13 mouse cellular contexts compared by ENCODE assay signal in the genomic region with DNA sequence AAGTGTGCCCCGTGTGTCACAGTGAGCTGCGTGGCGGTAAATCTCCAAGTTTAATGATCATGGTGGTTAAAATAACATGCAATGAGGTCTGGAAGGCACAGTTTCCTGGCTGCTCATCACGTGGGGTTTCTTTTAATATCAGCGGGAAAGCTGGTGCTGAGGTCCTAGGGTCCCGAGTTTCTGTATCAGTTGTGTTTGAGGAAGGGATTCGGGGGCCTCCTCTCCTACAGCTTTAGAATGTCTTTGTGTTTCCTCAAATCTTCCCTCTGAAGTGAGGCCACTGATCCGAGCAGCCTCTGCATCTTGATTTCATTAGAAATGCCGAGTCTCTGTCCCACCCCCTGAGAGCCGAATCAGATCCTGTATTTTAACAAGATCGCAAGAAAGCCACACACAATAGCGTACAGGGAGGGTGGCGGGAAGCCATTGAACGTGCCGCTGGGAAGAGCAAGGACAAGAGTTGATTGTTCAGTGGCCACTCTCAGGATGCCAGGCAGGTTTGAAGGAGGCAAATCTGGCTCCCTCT.
DNase-seq lines count a peak whose midpoint lies in the region; ATAC-seq lines count a peak whose summit lies in the region.
"Had no signal": no experiment of that assay in that cellular context is flagged by ENCODE, and none has a peak within 500 bp of the region (broad histone marks: within the 10 kb centered on the region; RNA-seq: fewer than 3 reads in every experiment).

No protein-coding gene starts in this region.

- no peak overlapping the region for H3K4me3 ChIP-seq in embryonic facial prominence, embryonic 12.5 days
- H3K4me3 ChIP-seq in forebrain, embryonic 16.5 days (replicated peaks; ENCODE audit: low read length), result no peak overlapping the region
- H3K4me3 ChIP-seq in neural tube, embryonic 15.5 days (replicated peaks), result no peak overlapping the region
- H3K4me3 ChIP-seq: erythroblast, embryonic 14.5 days; heart, embryonic 13.5 days; intestine, embryonic 15.5 days; limb, embryonic 15.5 days had no signal

- peaks cover 6% of the 10 kb centered on the region; the same call in 1 of the 2 replicates for H3K4me1 ChIP-seq in embryonic facial prominence, embryonic 12.5 days
- H3K4me1 ChIP-seq in forebrain, embryonic 16.5 days (replicated peaks; ENCODE audit: control insufficient read depth, insufficient read depth, low read length), result peaks cover 8% of the 10 kb centered on the region
- peaks cover 6% of the 10 kb centered on the region for H3K4me1 ChIP-seq in neural tube, embryonic 15.5 days
- H3K4me1 ChIP-seq: heart, embryonic 13.5 days; intestine, embryonic 15.5 days; limb, embryonic 15.5 days had no signal

- ATAC-seq in embryonic facial prominence, embryonic 12.5 days (ENCODE audit: insufficient number of reproducible peaks, insufficient read depth, low FRiP score, low TSS enrichment), result no peak
- ATAC-seq in forebrain, embryonic 16.5 days, result peak; percentile 54
- ATAC-seq in neural tube, embryonic 15.5 days (ENCODE audit: low FRiP score), result no peak
- no peak for ATAC-seq in megakaryocyte, adult 5-6 weeks (ENCODE audit: poor library complexity, severe bottlenecking)
- ATAC-seq: intestine, embryonic 15.5 days had no signal

- H3K27ac ChIP-seq in embryonic facial prominence, embryonic 12.5 days, result peak overlapping the region; percentile 36; the same call in 1 of the 2 replicates
- no peak overlapping the region; the same call in 1 of the 2 replicates for H3K27ac ChIP-seq in forebrain, embryonic 16.5 days (ENCODE audit: low read length)
- no peak overlapping the region for H3K27ac ChIP-seq in neural tube, embryonic 15.5 days (replicated peaks)
- H3K27ac ChIP-seq: heart, embryonic 13.5 days; intestine, embryonic 15.5 days; limb, embryonic 15.5 days had no signal

- H3K36me3 ChIP-seq in embryonic facial prominence, embryonic 12.5 days, result no peaks in the 10 kb centered on the region
- no peaks in the 10 kb centered on the region for H3K36me3 ChIP-seq in forebrain, embryonic 16.5 days (ENCODE audit: control insufficient read depth, insufficient read depth)
- H3K36me3 ChIP-seq in neural tube, embryonic 15.5 days, result no peaks in the 10 kb centered on the region
- H3K36me3 ChIP-seq: heart, embryonic 13.5 days; intestine, embryonic 15.5 days; limb, embryonic 15.5 days had no signal

- H3K27me3 ChIP-seq in embryonic facial prominence, embryonic 12.5 days, result no peaks in the 10 kb centered on the region
- no peaks in the 10 kb centered on the region for H3K27me3 ChIP-seq in forebrain, embryonic 16.5 days (replicated peaks; ENCODE audit: control insufficient read depth, insufficient read depth, low read length)
- no peaks in the 10 kb centered on the region for H3K27me3 ChIP-seq in neural tube, embryonic 15.5 days (replicated peaks)
- H3K27me3 ChIP-seq: heart, embryonic 13.5 days; intestine, embryonic 15.5 days; limb, embryonic 15.5 days had no signal

- H3K4me2 ChIP-seq in embryonic facial prominence, embryonic 12.5 days (replicated peaks), result peak overlapping the region; percentile 19; the same call in 1 of the 2 replicates
- peak overlapping the region; percentile 8; the same call in 1 of the 2 replicates for H3K4me2 ChIP-seq in forebrain, embryonic 16.5 days (ENCODE audit: low read length)
- 0 out of 2 replicates have a peak overlapping the region, but pooled peaks have one; percentile 1 for H3K4me2 ChIP-seq in neural tube, embryonic 15.5 days
- H3K4me2 ChIP-seq: heart, embryonic 13.5 days; intestine, embryonic 15.5 days; limb, embryonic 15.5 days had no signal

- H3K9ac ChIP-seq in embryonic facial prominence, embryonic 12.5 days, result no peak overlapping the region
- no peak overlapping the region for H3K9ac ChIP-seq in forebrain, embryonic 16.5 days (replicated peaks; ENCODE audit: low read depth, low read length)
- H3K9ac ChIP-seq in neural tube, embryonic 15.5 days (replicated peaks), result no peak overlapping the region
- H3K9ac ChIP-seq: heart, embryonic 13.5 days; intestine, embryonic 15.5 days; limb, embryonic 15.5 days had no signal

- no peaks in the 10 kb centered on the region for H3K9me3 ChIP-seq in embryonic facial prominence, embryonic 12.5 days
- no peaks in the 10 kb centered on the region for H3K9me3 ChIP-seq in forebrain, embryonic 16.5 days (ENCODE audit: control insufficient read depth, low read length)
- no peaks in the 10 kb centered on the region for H3K9me3 ChIP-seq in neural tube, embryonic 15.5 days (replicated peaks)
- H3K9me3 ChIP-seq: heart, embryonic 13.5 days; intestine, embryonic 15.5 days; limb, embryonic 15.5 days had no signal

- peak; percentile 29 for DNase-seq in mesoderm, embryonic 11.5 days (ENCODE audit: low read depth, low spot score)
- DNase-seq in adrenal gland, adult 8-10 months, result no peak
- no peak for DNase-seq in frontal cortex, postnatal 14 days (ENCODE audit: low spot score in 2 of 2)
- DNase-seq: lung, postnatal 36 days; thymus, adult 2 months had no signal

- WGBS in embryonic facial prominence, embryonic 12.5 days, result 33% methylated on average over 15 of the region's 15 CpGs
- WGBS in forebrain, embryonic 16.5 days, result 25% methylated on average over 15 of the region's 15 CpGs
- WGBS in neural tube, embryonic 15.5 days, result 32% methylated on average over 15 of the region's 15 CpGs
